Mouse (Mus musculus): ENCODE measurements around the gene Maneal. TPM values are rescaled to one million over a fixed set of nuclear protein-coding genes. Genes with fewer than 3 reads are reported as not detected.

Gene Maneal
- total RNA-seq, 1 experiment from 2014 or later, result not detected

Other genes with a start within 250 kb of the Maneal start
- gene Pou3f1, start 205.4 kb downstream of the Maneal start, total RNA-seq (2017), result not detected in 2 replicates
- 35.6 and 46.1 TPM in 2 replicates for gene Utp11, start 168.6 kb downstream of the Maneal start, total RNA-seq (2017)
- 9.7 and 12.0 TPM in 2 replicates for gene Fhl3, start 161.5 kb downstream of the Maneal start, total RNA-seq (2017)
- 66.7 and 71.5 TPM in 2 replicates for gene Sf3a3, start 147.4 kb downstream of the Maneal start, total RNA-seq (2017)
- 26.2 and 27.1 TPM in 2 replicates for gene Inpp5b, start 120.3 kb downstream of the Maneal start, total RNA-seq (2017)
- gene Mtf1, start 60.1 kb downstream of the Maneal start, total RNA-seq (2017), result 20.4 and 22.7 TPM in 2 replicates
- gene Yrdc, start 11.5 kb downstream of the Maneal start, total RNA-seq (2017), result 22.5 and 30.2 TPM in 2 replicates
- gene 1110065P20Rik, start 11.0 kb downstream of the Maneal start, total RNA-seq (2017), result 4.7 and 7.2 TPM in 2 replicates
- not detected in 2 replicates for gene Epha10, start 18.7 kb upstream of the Maneal start, total RNA-seq (2017)
- gene 9930104L06Rik, start 74.9 kb upstream of the Maneal start, total RNA-seq (2017), result 22.2 and 25.4 TPM in 2 replicates
- 0.93 and 2.1 TPM in 2 replicates for gene Cdca8, start 77.1 kb upstream of the Maneal start, total RNA-seq (2017)
- gene Rspo1, start 124.3 kb upstream of the Maneal start, total RNA-seq (2017), result 0.37 and 1.3 TPM in 2 replicates
- 84.1 and 99.5 TPM in 2 replicates for gene Gnl2, start 154.4 kb upstream of the Maneal start, total RNA-seq (2017)
- gene Dnali1, start 203.5 kb upstream of the Maneal start, total RNA-seq (2017), result 0.23 and 0.49 TPM in 2 replicates
- gene Snip1, start 204.5 kb upstream of the Maneal start, total RNA-seq (2017), result 26.2 and 30.0 TPM in 2 replicates
- gene Meaf6, start 223.0 kb upstream of the Maneal start, total RNA-seq (2017), result 23.8 and 38.1 TPM in 2 replicates